Mouse (Mus musculus) gastrocnemius, adult 18-20 months (tissue): ENCODE measurements at regions not wholly inside any gene's neighbourhood (a gene's known extent, or its start where the extent isn't known, plus 50 kb on each side); places are given as distances from the start of the nearest gene placed in this dataset.

Source experiments
- DNase-seq: peaks from one replicate; pipeline ENCODE4 v3.0.0; 2021; ENCODE audit warnings: low spot score

DNA sequence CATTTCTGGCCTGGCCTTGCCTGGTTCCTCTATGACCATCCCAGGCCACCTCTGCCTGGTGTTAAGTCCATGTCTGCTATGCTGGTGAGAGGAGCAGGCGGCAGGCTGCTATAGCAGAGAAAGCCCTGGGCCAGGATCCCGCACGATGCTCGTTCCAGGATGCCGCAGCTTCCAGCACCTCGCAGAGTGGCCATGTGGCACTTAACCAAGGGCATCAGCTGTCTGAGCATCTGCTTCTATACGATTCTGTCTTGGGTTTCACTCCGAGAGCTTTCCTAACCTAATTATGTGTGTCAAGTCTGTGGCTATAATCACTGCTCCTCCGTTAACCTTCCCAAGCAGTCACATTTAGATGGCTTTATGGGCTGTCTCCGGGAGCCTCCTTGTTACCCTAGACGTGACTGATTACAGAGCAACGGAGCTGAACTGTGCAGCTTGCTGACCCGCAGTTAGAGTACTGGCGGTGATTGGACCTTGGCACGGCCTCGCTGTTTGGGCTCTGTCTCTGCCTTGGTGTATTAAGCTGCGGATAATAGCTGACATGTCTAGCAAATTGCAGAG, 64.4 kb downstream of the Ackr3 start:
- peak; percentile 70 for DNase-seq

DNA sequence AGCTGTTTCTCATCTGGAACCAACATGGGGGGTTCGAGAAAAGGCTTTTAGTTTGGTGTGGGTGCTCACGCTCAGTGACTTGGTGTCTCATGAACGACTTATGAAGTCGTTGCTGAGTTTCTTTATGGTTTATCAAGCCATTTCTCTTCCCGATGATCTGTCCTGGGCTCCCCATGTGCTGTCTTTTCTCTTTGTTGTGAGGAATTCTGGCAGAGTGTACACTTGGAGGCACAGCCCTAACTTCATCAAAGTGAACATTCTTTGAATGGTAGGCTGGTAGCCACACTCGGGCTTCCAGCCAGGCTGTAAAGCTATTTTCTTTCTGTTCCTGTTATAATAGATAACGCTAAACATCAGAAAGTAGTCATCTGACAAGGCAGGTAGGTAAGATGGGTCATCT, 65.2 kb downstream of the Ackr3 start:
- no peak for DNase-seq

DNA sequence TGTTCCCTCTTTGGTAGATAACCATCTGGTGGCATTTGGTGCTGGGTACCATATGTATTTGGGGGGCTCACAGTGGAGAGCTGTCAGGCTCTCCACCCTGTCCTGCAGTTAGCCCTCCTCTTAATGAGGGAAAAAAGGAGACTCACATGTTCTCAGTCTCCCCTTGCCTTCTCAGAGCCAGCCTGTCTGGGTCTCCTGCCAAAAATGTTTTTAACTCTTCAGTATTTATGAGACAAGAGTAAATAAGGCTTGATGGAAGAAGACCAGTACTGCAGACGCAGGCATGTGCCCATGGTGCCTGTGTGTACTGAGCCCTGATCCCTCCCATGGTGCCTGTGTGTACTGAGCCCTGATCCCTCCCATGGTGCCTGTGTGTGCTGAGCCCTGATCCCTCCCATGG, 66.1 kb downstream of the Ackr3 start:
- no peak for DNase-seq

DNA sequence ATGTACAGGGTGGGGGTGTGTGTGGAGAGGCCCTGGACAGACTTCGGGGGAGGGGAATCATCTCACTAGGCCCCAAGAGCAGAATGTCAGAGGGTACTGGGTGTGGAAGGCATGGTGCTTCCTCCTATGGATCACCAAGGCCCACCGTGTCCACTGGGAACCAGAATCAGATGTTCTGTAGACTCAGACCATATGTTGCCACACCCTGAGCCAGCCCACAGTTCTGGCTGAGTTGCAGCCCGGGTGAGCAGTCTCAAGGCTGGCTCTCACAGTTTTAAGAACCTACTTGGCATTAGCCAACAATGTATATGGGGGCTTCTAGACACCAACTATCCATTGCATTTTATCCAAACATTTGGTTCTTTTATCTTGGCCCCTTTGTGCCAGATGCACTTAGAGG, 67.5 kb downstream of the Ackr3 start:
- DNase-seq: no peak

DNA sequence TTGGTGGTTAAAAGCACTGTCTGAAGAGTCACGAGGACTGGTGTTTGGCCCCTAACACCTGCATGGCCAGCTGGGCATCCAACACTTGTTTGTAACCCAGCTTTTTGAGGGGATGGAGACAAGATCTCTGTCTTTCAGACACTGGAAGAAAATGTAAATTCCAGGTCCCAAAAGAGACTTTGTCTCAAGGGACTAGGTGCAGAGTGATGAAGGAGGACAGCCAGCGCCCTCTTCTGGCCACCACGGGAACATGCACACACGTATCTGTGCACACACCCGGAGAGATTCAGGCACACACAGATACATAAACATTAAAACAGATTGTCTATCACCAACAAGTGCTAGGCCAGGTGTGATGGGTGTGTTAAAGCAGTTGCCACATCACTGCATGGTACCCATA, 68.6 kb downstream of the Ackr3 start:
- DNase-seq: no peak

DNA sequence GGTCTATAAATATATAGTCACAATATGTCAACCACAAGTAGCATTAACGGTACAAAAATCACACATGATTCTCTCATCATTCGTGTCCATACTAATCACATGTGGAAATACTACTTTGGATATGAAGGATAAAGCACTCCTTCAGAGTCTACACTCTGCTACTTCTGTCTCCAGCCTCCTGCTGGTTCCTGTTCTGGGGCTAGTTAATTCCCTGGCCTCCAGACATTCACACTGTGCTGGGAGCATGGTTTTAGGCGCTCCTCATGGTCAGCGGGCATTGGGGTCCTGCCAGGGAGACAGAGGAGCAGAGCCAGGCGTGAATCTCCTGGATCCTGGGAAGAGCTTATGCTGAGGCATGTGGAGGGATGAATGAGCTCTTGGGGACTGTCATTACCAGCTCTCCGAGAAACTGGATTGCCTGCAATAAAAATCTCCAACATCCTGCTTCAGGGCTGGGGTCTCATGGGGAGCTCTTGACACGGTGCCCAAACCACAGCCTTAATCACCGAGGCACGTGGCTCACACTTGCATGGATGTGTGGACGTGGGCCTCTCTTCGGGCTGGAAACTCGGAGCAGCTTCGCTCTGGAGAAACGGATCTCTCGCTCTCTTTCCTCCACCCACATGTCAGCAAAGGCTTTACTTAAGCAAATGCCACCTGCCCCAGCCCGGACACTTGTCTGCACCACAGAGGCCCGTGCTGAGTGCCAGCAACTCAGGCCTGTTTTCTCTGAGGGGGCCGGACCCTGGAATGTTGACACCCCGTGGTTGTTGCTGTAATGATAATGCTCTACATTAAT, 69.2 kb downstream of the Ackr3 start:
- peak; percentile 38 for DNase-seq

DNA sequence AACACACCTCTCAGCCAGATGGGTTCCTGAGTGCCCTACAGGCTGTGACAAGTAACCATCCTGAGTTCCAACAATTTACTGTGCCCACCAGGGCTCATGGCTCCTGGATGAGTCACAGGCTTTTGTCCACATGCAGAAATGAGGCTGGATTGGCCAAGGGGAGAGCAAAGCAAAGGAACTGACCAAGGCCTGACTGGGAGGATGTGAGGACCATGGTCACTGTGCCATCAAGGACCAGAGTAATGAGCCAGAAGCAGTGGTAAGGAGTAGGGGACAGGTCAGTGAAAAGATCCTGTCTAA, 69.8 kb downstream of the Ackr3 start:
- DNase-seq: no peak

DNA sequence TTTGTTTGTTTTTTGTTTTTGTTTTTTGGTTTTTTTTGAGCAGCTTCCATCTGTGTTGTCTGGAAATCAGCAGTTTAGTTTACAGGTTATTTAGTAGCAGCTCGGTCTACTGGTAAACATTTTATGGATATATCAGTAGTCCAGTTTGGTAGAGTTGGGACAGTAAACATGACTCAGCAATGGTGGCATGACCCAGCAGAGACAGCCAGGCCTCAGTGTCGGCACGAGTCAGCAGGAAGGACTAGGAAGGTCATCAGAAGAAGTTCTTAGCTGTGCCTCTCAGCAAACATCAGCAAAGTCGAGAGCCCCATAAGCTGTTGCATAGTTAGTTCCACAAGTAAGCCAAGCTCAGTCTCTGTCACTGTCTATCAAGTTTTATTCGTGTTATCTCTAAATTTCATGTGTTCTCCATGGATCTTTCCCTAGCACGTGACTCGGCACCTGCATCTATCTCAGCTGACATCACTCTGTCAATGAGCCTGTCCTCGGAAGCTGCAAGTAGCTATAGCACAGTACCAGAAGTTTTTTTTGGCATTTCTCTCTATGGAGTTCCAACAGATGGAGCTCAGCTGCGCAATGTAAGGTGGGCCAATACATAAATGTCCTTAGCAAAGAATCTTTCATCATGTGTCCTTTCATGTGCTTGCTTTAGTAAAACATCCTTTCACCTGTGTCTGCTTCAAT, 71.3 kb downstream of the Ackr3 start:
- no peak for DNase-seq

DNA sequence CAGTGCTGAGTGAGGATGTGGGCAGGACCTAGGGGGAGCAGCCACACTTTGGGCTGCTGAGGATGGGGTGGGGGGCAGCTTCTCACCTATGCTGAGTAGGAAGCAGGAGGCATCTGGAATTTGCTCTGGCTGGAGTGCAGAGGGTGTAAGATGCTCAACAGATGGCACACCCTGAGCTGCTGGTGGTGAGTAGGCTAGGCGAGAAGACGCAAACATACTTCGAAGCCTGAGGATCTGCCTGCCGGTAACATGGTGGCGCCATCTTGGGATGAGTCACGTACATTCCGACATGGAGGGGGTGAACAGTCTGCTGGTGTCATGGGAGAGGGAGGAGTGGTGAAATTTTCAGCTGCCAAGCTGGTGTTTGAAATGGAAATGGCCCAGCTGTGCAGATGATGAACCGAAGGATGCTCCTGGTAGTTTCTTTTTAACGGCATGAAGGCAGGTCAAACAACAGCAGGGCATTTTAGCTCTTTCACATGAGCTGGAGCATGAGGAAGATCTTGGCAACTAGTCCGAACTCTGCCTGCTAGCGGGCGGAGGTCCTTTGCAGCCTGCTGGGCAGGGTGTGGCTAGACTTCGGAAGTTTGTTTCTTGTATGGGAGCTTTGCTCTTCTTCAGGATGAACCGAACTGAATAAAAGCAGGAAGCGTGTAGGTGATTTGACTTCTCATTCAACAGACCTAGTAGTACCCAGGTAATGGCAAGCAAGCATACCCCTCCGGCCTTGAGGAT, 72.2 kb downstream of the Ackr3 start:
- DNase-seq: no peak

DNA sequence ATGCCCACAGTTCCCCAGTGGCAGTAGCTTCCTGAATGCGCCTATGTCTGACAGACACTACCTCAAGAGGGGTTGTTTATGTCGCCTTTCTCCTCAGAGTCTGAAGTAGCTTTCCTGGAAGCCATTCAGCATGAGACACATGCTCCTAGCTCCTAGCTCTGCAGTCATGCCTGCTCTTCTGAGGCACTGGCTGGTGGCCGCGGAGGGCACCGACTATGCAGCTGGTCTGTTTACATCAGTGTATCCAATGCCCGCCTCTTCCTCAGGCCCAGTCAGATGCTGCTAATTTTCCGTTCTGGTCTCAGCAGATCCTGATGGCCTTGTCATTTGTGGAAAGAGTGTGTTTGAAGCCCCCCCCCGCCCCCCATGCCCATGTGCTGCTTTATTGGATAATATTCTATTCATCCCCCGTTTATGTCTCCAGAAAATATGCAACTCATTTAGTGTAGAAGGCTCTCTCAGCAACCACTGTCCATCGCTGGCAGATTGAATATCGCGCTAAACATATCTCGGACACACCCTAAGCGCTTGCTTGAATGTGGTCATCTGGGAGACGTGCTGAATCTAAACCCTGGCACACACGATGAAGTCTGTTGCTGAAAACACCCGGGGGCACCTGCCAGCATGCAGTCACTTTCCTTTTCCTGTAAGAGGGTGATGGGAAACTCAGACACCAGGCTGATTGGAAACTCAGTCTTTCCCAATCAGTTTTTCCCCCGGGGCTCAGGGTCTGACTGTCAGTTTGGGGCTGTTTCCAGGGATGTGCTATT, 73.9 kb downstream of the Ackr3 start:
- peak; percentile 52 for DNase-seq

DNA sequence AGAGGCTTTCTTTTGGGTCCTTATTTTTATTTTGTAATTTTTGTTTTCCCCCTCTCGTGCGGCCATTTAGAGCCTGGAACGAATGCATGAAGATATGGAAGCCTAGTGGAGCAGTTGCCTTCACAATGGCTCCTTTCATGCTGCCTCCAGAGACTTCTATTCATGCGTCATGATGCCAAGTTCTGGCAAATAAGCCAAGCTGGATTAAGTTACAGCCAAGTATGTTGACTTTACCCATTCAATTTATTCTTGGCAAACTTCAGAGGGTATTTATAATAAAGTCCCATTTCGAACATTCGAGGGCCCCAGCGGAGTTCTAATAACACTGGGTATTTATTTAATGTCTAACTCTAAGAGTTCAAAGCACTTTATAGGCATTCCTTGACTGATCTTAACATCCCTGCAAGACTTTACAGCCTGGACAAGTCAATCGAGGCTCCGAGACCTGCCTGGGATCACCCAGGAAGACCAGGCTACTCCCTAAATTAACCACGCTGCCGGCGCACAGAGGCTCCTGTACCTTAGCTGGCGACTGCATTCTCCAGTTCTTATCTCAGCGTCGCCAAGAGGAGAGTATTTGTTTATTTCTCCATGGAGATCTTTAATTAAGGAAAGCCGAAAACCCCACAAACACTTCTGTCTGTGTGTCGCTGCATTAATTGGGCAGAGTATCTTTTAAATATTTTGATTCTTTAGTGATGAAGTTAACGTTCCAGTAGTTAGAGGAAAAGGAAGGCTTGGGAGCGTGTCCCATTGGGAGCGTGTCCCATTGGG, 75.5 kb downstream of the Ackr3 start:
- no peak for DNase-seq

DNA sequence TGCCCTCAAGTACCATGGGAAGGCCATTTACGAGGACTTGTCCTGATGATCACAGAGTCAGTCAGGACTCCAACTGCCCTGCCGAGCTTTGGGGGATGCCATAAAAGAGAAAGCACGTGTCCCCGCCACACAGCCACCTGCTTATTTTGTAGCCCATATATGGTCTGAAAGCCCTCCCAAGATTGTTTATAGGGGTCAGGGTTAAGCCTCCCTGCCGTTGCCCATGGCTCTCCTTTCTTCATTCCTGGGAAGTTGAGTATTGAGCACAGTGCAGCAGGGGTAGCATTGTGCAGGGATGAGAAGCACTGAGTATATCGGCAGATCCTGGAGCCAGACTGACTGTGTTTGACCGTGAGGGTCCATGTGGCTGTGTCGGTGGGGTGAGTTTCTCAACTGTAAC, 76.4 kb downstream of the Ackr3 start:
- DNase-seq: no peak

DNA sequence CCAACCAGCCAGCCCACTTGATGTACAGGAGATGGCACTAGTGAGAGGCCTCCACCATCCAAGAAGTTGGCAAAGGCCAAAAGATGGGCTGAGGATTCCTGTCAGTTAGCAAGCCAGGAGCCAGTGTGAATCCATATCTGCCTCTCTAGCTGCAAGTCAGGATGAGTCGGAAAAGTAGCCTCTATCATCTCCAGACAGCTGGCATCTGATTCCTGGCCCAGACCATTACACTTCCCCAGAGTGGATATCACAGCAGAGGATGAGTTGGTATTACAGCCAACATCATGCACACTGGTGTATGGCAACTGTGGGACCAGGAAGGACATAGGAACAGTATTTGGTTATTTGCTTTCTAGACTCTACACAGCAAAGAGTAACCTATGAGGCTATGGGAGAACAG, 77.5 kb downstream of the Ackr3 start:
- no peak for DNase-seq

DNA sequence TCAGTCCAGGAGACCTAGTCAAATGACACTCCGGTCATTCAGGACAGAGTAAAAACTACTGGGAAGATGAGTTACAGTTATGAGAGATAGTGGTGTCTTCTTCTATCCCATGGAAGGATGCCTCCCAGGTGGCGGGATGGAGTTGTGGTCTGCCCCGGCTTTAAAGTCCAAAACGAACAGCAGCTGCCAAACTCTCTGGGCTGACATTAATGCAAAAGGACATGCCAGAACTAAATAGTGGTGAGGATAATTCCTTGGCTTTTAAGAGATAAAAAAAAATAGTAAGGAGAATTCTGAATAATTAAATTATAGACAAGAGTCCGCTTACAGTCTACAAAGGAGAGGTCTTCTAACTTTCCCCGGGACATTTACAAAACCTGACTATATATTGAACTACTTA, 78.2 kb downstream of the Ackr3 start:
- no peak for DNase-seq

DNA sequence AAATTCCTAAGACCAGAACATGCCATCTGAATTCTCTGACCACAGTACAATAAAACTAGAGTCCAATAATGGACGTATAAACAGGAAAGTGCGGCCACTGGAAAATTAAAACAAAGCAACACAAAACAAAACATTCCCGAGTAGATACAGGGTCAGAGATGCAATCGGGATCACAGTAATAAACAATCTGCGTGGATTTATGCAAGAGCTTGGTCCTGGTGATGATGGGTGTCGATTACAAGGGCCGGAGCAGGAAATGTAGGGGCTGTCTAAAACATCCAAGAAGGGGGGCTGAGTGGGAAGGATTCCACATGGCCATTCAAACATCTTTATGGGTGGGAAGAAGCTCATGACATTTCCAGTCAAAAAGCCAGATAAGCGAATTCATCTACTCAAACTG, 78.6 kb downstream of the Ackr3 start:
- DNase-seq: no peak

DNA sequence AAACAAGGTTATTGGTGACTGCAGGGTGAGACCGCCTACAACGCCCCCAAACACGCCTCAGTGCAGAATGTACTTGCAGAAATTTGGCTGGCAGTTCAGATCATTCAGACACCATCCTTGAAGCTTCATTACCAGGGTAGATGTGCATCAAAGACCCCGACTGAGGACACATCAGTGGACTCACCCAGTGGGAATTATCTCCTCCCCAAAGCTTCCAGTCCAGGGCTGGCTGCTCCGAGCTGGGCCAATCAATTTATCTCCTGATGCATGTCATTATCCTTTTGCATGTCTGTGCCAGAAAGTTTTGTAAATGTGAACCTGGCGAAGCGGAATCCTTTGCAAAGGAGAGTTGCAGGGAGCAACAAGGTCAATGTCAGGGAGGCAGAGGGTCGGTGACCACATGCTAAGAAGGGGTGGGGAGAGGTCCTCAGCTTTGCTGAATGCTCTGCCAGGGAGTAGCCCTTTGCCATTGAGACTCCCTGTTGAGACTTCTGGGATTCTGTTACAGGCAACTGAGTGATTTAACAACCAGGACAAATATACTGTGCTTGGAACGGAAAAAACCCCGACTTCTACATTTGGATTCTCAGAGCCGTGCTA, 79.5 kb downstream of the Ackr3 start:
- no peak for DNase-seq

DNA sequence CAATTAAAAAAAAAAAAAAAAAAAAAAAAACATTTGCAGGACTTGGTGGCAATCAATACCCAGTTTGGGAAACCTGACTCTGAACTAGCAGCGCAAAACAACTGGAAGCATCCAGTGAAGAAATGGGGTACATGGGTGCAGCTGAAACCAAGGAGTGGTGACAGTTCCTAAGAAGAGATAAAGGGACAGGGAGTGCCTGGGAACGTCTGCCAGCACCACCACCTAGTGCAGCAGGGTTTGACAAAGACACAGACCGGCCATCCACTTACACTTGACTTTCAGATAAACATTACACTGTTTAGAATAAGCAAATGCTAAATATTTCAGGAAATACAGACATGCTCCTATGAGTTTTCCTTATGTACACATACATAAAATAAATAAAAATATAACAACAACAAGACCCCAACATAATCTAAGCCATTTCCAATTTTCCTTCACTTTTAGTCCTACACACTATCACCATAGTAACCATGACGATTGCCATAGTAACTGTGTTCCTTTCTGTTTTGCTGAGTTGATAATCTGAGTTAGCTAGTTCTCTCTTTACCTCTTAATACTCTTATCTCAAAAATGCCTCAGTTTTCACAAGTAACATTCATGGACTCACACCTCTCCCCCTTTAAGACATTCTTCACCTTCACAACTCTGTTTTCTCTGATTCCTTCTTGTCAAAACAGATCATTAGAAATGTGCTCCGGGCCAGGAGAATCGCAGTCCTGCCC, 80.3 kb downstream of the Ackr3 start:
- DNase-seq: no peak

DNA sequence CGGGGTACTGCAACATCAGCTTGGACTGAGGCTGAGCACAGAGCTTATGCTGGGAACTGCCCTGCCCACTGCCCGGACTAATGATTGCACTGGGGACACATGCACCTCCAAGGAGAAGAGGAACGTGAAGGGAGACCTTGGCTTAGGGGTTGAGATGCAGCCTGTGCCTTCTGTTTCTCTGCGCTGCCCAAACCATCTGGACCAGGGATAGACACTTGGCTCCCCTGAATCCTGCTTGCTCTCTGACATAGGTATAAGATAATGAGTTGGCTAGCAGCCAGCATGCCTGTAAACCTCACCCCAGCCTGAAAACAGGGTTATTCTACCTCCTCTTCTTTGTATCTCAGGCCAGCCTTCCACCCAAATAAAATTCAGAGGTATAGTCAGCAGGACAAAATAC, 81.5 kb downstream of the Ackr3 start:
- no peak for DNase-seq

DNA sequence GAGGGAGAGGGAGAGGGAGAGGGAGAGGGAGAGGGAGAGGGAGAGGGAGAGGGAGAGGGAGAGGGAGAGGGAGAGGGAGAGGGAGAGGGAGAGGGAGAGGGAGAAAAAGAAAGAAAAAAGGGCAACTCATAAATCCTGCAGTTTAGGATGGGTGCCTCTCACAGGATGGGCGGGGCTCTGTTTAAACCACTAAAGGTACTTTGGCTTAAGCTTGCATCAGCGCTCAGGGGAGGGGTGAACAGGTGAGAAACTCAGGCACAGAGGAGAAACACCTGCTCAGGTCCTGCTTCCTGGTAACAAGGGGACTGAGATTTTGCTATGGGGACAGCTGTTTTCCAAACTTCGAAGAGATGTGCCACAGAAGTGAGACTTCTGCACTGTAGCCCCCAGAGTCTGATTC, 83.5 kb downstream of the Ackr3 start:
- no peak for DNase-seq
